Mouse (Mus musculus) granulocyte monocyte progenitor cell, adult 5-6 weeks (primary cell): ENCODE data around the gene Atp1a1. TPM values are rescaled to one million over a fixed set of nuclear protein-coding genes. Genes with fewer than 3 reads are reported as not detected.

ENCODE experiments used
- ATAC-seq: replicated peaks from 2 replicates; pipeline ENCODE4 v1.8.0; 2016; ENCODE audit warnings: mild to moderate bottlenecking, moderate TSS enrichment, inconsistent platforms; ENCODE audit not compliant: poor library complexity, severe bottlenecking
- total RNA-seq, 2 experiments: library from RNA; stranded (forward) in 1 of 2; stranded (reverse) in 1 of 2; fragments of 200-712, 200-1000 nt in 1 of 2; fragments of >200 nt in 1 of 2; fragmentation: Nextera tagmentation in 1 of 2; gene quantifications; 2 replicates each; pipeline ENCODE4 v1.2.3; 2014 to 2017

The Atp1a1 gene
- 82.1 and 82.6 TPM in 2 replicates for total RNA-seq (2014; fragmentation: Nextera tagmentation)
- 118 and 122 TPM in 2 replicates for total RNA-seq (2017)

GRCm38 (mm10) chr3:101604550-101605223 lies at the start of gene Atp1a1:
Gene Atp1a1, minus strand, starts transcription at chr3:101604684.
- peak; percentile 82 for ATAC-seq

GRCm38 (mm10) chr3:101653446-101653845 lies 49.0 kb upstream of the Atp1a1 start:
- no peak for ATAC-seq

DNA sequence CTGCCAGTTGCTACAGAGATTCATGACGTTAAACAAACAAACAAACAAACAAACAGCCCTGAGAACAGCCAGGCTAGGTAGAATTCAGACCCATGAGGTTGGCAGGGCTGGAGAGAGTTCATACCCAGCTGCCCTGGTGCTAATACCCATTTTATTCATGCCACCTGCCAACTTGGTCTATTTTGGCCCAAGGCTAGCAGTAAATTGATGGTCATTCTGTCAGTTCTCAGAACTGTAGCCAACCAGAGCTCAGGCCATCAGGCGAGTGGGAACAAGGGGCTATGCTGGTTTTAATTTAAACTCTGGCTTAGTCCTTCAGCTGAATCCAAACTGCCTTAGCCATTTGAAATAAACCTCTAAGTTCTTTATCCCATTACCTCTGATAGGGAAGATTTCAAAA lies 48.5 kb upstream of the Atp1a1 start:
- ATAC-seq: no peak

DNA sequence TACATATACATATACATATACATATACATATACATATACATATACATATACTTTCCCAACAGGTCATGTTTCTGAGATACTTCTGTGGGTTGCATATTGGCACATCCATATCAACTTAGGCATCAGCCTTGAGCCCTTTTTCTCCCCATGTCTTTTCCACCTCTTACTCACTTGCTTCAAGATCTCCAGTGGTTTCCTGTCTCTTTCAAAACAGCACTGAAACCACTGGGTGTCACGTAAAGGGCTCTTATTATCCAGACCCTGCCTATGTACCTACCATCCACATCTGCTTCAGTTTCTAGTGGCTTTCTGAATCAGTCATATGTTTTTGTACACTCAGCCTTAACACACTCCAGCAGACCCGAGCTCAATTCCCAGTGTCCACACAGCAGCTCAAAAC lies 45.8 kb upstream of the Atp1a1 start:
- ATAC-seq: peak; percentile 71

DNA sequence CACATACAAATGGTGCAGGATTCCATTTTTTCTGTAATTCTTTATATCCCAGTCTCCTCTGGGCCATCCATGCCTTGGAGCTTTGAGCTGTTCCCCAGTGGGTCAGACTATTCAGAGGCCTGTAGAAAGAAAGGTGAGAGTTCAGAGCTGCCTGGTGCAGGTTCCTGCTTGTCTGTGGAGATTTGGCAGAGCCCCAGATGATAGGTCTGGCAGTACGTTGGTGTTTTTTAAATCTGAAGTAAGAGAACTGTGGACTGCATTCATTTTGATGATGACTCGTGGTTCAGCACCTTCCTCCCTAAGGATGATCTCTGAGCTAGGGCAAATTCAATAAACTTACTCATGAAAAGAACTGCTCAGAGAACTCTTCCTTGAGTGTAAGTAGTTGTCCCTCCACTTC lies 44.8 kb upstream of the Atp1a1 start:
- no peak for ATAC-seq

- ATAC-seq: peak; percentile 78
These were observed 43.8 kb upstream of the Atp1a1 start for GRCm38 (mm10) chr3:101648096-101648793.

DNA sequence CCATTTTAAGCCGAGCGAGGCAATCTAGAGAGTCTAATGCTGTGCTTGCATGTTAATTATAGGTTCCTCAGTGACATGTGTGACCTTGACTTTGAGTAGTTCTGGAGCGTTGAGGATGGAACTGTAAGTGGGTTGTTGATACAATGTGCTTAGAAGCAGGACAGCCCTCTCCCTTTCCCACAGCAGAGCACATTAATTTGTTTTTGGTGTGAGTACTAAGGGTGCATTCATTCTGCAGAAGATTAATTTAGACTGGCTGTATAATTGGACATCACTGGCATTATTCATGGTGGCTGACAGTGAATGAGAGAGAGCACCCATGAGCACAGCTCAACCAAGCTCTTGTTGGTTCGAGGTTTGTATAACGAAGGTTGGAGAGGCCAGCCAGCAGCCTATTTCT lies 42.3 kb upstream of the Atp1a1 start:
- no peak for ATAC-seq

GRCm38 (mm10) chr3:101645569-101646106 lies 41.2 kb upstream of the Atp1a1 start:
- no peak for ATAC-seq

DNA sequence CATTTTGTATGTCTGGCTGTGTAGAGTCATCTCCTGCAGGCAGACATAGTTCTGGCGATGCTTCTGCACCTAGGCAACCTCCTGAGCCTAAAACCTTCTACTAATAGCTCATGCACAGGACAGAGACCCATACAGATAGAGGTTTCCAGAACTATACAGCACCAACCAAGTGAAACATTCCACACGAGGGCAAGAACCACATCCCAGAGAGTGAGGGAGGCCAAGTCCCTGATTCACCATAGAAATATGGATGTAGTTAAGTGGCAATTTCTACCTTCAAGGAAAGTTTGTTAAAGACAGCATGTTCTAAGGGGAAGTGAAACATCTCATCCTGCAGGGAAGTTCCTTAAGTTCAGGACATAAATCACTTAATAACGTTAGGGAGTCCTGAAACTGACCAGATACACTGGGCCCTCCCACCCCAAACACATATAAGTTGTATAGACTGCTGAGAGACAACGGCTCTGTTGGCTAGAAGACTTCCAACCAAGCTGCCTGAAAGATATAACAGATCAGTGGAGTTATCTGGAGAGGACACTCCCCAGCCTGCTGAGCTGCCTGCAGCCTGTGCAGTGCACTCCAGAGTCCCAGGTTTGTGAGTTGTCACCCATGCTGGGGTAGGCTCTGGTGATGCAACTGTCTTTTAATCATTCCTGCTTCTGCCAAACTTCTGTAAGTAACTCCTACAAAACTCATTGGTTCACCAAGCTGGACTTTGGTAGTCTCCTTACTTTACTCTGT lies 39.7 kb upstream of the Atp1a1 start:
- peak; percentile 67 for ATAC-seq

- ATAC-seq: peak; percentile 61
These were observed 38.8 kb upstream of the Atp1a1 start for GRCm38 (mm10) chr3:101643264-101643663.

GRCm38 (mm10) chr3:101638223-101638622 lies 33.7 kb upstream of the Atp1a1 start:
- no peak for ATAC-seq

DNA sequence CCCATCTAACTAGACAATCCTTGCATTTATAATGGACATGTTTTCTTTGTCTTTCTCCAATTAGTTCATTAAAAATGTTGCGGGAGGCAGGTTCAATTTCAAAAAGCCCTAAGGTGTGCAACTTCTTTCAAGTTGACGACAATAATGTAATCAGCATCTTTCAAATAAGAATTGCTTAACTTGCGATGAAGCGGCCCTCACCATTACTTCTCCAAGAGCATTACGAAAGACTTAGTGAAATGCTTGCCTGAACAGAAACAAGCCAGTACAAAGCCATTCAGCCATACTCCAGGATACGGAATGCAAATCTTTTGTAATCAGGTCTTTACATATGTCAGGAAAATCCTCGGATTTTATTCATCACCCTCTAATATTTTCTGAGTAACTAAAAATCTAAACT lies 32.0 kb upstream of the Atp1a1 start:
- ATAC-seq: peak; percentile 46; the same call in 1 of the 2 replicates

GRCm38 (mm10) chr3:101636086-101636485 lies 31.6 kb upstream of the Atp1a1 start:
- no peak for ATAC-seq

- ATAC-seq: no peak
These were observed 29.8 kb upstream of the Atp1a1 start for GRCm38 (mm10) chr3:101634141-101634900.

DNA sequence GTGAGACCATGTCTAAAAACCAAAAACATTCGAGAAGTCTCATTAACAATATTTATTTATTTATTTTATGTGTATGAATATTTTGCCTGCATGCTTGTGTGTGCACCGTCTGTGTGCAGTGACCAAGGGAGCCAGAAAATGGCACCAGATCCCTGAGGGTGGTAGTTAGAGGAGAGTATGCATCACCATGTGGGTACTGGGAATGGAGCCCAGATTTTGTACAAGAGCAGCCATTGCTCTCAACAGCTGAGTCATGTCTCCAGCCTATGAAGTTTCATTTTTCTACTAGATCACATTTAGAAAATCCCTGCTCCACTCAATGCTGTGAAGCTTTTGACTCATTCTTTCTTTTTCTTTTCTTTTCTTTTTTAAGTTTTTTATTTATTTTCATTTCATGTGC lies 23.8 kb upstream of the Atp1a1 start:
- no peak for ATAC-seq

DNA sequence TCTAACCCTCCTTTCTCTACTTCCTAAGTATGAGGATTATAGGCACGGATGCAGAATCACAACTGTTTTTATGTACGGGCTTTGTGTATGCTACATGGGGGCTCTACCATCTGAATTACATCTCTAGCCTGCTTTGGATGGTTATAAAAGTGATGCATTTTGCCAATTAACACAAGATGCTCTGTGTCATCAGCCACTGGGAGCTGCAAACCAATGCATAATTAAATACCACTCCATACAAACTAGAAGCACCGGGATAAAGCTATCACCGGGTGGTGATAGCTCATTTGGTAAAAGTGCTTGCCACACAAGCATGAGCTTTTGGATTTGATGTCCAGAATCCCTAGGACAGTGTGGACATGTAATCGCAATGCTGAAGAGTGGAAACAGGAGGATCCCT lies 19.8 kb upstream of the Atp1a1 start:
- ATAC-seq: no peak

DNA sequence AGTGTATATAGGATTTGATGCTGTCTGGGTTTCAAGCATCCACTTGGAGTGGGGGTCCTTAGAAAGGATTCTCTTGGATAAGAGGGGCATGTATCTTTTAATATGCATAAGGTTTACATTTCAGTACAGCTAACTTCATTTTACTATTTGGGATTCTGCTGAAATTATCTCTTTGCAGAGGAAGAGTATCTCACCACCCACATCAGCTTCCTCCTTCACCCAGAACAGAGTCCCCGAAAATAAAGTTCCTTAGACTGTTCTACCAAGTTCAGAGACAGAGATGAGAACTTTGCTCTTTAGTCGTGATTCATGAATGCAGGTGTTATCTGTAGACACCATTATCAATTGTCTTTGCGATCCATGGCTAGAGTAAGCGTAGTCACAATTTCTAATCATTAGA lies 14.5 kb upstream of the Atp1a1 start:
- ATAC-seq: no peak

- ATAC-seq: no peak
These were observed 14.0 kb upstream of the Atp1a1 start for GRCm38 (mm10) chr3:101618505-101618904.

DNA sequence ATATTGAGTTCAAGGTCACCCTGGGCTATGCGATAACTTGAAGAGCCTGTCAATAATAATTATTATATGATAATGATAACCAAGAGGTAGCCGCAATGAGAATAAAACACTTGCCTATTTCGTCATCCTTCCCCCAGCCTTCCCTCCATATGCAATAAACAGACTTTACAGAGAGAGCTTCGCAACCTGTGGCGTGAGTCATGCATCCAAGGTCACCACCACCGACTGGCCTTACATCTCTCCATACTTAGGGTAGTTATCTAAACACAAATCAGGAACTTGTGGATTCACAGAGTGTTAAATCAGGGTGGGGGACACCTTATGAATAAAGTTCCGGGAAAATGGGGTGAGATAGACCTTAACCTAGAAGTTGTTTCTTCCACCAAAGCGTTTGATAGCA lies 13.0 kb upstream of the Atp1a1 start:
- ATAC-seq: peak; percentile 95

- no peak for ATAC-seq
These were observed 12.5 kb upstream of the Atp1a1 start for GRCm38 (mm10) chr3:101617007-101617406.
